Mouse (Mus musculus) stomach, embryonic 14.5 days (tissue): ENCODE results near the gene Atxn7l1. TPM values are rescaled to one million over a fixed set of nuclear protein-coding genes. Genes with fewer than 3 reads are reported as not detected.

Experiments
- ATAC-seq: fragments of 200-750 bp; cut with Nextera tagmentation; 2 replicates; pipeline ENCODE4 v1.8.0; 2017; ENCODE audit warnings: low read depth, moderate TSS enrichment; ENCODE audit not compliant: insufficient number of reproducible peaks, insufficient read depth, low FRiP score
- H3K27ac ChIP-seq: fragments of 300-500 bp; sonication (generic); 2 replicates; pipeline ENCODE4 v1.5.1; 2014; ENCODE audit warnings: mild to moderate bottlenecking, low read length, moderate library complexity, mixed read lengths
- H3K27me3 ChIP-seq: fragments of 300-500 bp; sonication (generic); 2 replicates; pipeline ENCODE4 v1.6.1; 2014; ENCODE audit warnings: low read length, control low read depth, mixed read lengths; ENCODE audit not compliant: control insufficient read depth, insufficient read depth
- H3K36me3 ChIP-seq: fragments of 300-500 bp; sonication (generic); 2 replicates; pipeline ENCODE4 v1.6.1; 2014; ENCODE audit warnings: mild to moderate bottlenecking, control low read depth, low read length, moderate library complexity, mixed read lengths; ENCODE audit not compliant: control insufficient read depth, insufficient read depth
- H3K4me1 ChIP-seq: fragments of 300-500 bp; sonication (generic); 2 replicates; pipeline ENCODE4 v1.6.1; 2014; ENCODE audit warnings: low read length, control low read depth, mixed read lengths; ENCODE audit not compliant: control insufficient read depth, insufficient read depth
- H3K4me2 ChIP-seq: fragments of 300-500 bp; sonication (generic); replicated peaks from 2 replicates; pipeline ENCODE4 v1.6.1; 2014; ENCODE audit warnings: low read depth, low read length, control low read depth
- H3K4me3 ChIP-seq: fragments of 300-500 bp; sonication (generic); 2 replicates; pipeline ENCODE4 v1.5.1; 2014; ENCODE audit warnings: low read depth, low read length, control low read depth
- H3K9ac ChIP-seq: fragments of 300-500 bp; sonication (generic); replicated peaks from 2 replicates; pipeline ENCODE4 v1.6.1; 2014; ENCODE audit warnings: low read depth, mild to moderate bottlenecking, control low read depth, low read length, moderate library complexity, mixed read lengths
- H3K9me3 ChIP-seq: fragments of 300-500 bp; sonication (generic); 2 replicates; pipeline ENCODE4 v1.6.1; 2016; ENCODE audit warnings: low read depth, low read length, control low read depth; ENCODE audit not compliant: control insufficient read depth
- WGBS: fragments of 180-500 bp; shearing (Covaris S2); extraction: QIAGEN DNeasy Blood & Tissue Kit; methylation state at CpG from one replicate; pipeline ENCODE4 v1.1.7; 2014; 5-methylcytosine and 5-hydroxymethylcytosine counted together
- polyA plus RNA-seq: library from polyadenylated mRNA; unstranded; fragments of >200 nt; fragmentation: Nextera tagmentation; extraction: Ambion mirVana; gene quantifications from 2 replicates; pipeline ENCODE4 v1.2.1, GENCODE M21; 2014

Gene Atxn7l1
- polyA plus RNA-seq, 1 experiment from 2014 or later, result 21.5 TPM

DNA sequence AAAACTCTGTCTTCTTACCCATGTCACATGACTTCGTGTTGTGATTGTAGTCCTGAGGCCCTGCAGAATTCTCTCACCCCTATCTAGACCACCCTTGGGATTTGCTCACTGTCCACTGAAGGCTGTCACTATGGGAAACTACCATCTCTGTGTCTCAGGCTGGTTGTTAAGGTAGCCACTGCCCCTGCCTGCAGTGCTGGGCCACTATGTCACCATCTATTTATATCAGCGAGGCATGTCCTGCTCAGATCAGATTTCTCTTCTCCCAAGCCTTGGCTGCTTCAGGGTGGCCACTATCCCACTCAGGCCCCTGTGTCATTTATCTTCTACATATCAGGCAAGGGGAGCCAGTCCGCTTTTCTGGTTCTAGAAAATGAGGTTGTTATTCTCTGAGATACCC lies 8.4 kb upstream of the Atxn7l1 start:
- H3K9me3 ChIP-seq, result no peaks in the 10 kb centered on the region
- H3K4me3 ChIP-seq, result no peak overlapping the region
- WGBS, result 63% methylated on average over 3 of the region's 3 CpGs
- ATAC-seq, result no peak
- H3K27ac ChIP-seq, result no peak overlapping the region
- H3K4me2 ChIP-seq, result no peak overlapping the region
- no peaks in the 10 kb centered on the region for H3K4me1 ChIP-seq
- no peaks in the 10 kb centered on the region for H3K36me3 ChIP-seq
- H3K27me3 ChIP-seq, result no peaks in the 10 kb centered on the region
- H3K9ac ChIP-seq, result no peak overlapping the region

DNA sequence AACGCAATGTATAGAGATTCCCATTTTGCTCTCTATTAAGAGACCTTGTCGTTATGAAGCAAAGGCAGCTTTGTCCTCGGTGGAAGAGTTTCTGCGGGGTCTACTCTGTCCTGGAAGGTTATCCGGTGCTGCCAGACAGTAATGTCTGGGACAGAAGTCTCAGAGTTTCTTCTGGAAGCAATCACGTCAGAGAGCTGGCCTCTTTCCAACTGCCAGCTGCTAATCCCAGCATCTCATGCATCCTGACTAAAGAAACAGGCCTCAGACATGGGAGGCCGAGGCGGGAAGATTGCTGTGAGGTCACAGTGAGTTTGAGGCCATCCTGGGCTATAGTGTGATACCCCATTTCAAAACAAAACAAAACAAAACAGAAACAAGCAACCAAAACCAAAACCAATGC lies 3.0 kb upstream of the Atxn7l1 start:
- ATAC-seq, result no peak
- Histone ChIP-seq H3K4me2 (no peak overlapping the region), H3K4me1 (peaks cover 7% of the 10 kb centered on the region; the same call in 1 of the 2 replicates), H3K36me3 (no peaks in the 10 kb centered on the region), H3K9me3 (no peaks in the 10 kb centered on the region), H3K27ac (no peak overlapping the region), H3K4me3 (no peak overlapping the region), H3K27me3 (no peaks in the 10 kb centered on the region; the same call in 1 of the 2 replicates), H3K9ac (no peak overlapping the region)
- whole genome bisulfite sequencing, result 56% methylated on average over 8 of the region's 8 CpGs

DNA sequence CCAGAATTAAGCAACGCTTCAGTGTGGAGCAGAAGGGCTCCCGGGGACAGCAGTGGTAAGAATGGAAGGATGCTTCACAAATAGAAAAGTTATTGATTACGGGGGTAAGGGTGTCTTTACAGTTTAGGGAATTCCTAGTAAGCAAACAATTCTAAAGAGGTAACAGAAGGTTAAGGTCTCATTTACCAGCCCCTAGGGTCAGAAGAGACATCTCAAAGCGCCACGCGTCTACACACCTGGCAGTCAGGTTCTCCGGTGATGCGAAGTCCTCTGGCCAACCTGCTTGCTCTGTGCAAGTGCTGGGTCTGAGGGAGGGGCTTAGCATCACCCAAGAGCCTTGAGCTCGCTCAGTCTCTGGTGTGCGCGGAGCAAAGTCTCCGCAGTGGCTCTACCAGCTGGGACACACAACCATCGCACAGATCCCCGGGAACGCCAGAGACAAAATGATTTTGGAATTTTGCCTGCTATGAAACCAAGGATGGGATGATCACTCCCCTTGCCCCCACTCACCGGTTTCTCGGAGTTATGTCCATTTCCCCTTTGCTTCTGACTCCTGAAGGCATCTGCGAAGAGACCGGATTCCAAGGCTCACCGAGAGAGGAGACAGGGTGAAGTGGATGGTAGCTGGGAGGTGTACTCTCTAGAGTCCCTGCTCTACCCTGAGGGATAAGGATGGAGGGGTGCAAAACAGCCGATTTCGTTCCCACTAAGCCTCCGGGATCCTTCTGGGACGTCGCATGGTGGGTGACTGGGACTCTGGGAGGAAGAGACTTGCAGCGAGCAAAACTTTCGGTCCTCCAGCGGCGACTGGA lies 665 bp upstream of the Atxn7l1 start:
- Histone ChIP-seq H3K4me1 (peaks cover 7% of the 10 kb centered on the region; the same call in 1 of the 2 replicates), H3K36me3 (no peaks in the 10 kb centered on the region), H3K4me2 (peak overlapping the region; percentile 90), H3K27me3 (no peaks in the 10 kb centered on the region; the same call in 1 of the 2 replicates), H3K4me3 (peak overlapping the region; percentile 73), H3K9me3 (no peaks in the 10 kb centered on the region), H3K9ac (peak overlapping the region; percentile 46), H3K27ac (no peak overlapping the region)
- 0 out of 2 replicates have a peak, but pooled peaks have one; percentile 21 for ATAC-seq
- WGBS, result 6% methylated on average over 29 of the region's 29 CpGs

DNA sequence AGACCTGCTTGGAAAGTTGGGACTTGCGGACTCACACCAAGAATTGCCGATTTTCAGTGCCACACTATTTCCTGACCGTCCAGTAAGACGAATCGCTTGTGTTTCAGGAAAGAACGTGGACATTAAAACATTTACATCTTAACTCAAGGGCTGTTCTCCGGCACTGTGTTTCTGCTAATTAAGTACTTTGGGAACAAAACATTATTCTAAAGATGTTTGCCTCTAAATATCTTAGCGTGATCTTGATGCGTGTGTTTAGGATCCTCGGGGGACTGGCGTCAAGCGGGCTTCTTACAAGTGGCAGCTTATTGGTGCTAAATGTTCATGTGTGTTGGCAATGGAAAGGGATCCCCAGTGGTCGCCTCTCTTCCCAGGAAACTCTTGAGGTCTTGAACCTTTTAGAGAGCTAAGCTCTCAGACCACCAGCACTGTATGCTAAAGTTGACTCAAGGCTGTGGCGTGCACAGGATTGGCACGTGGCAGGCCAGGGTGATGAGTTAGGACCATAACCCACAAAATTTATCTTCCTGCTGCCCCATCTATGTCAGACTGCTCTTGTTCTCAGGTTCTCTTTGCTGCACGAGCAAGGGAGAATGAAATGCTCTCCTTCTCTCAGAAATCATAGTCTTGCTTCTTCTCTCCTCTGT lies 2.2 kb downstream of the Atxn7l1 start:
- no peaks in the 10 kb centered on the region for H3K9me3 ChIP-seq
- H3K27ac ChIP-seq, result no peak overlapping the region
- 87% methylated on average over 16 of the region's 16 CpGs for WGBS
- H3K4me1 ChIP-seq, result peaks cover 7% of the 10 kb centered on the region; the same call in 1 of the 2 replicates
- no peak overlapping the region for H3K9ac ChIP-seq
- H3K27me3 ChIP-seq, result no peaks in the 10 kb centered on the region; the same call in 1 of the 2 replicates
- no peaks in the 10 kb centered on the region for H3K36me3 ChIP-seq
- ATAC-seq, result no peak
- H3K4me2 ChIP-seq, result no peak overlapping the region
- no peak overlapping the region for H3K4me3 ChIP-seq

DNA sequence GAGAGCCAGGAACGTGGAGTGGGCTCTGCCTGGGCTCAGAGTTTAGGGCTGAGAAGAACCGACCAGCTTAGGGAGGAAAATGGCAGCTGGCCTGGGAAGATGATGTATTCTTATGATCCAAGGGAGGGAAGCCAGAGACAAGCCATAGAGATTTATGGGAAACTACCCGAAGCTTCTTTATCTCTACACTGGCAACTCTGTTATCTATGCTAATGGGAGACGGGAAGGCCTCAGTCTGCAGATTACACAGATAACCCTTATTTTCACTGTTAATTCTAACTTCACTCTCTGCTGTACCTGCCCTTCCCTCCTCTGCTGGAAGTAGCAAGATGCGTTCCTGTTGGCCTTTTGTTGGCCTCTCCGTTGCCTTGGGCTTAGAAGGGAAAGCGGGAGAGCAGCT lies 5.6 kb downstream of the Atxn7l1 start:
- Histone ChIP-seq H3K27me3 (no peaks in the 10 kb centered on the region), H3K9me3 (no peaks in the 10 kb centered on the region), H3K4me3 (no peak overlapping the region), H3K4me1 (peaks cover 7% of the 10 kb centered on the region; the same call in 1 of the 2 replicates), H3K27ac (no peak overlapping the region), H3K4me2 (no peak overlapping the region), H3K9ac (no peak overlapping the region), H3K36me3 (no peaks in the 10 kb centered on the region)
- 42% methylated on average over 7 of the region's 7 CpGs for WGBS
- ATAC-seq, result no peak

DNA sequence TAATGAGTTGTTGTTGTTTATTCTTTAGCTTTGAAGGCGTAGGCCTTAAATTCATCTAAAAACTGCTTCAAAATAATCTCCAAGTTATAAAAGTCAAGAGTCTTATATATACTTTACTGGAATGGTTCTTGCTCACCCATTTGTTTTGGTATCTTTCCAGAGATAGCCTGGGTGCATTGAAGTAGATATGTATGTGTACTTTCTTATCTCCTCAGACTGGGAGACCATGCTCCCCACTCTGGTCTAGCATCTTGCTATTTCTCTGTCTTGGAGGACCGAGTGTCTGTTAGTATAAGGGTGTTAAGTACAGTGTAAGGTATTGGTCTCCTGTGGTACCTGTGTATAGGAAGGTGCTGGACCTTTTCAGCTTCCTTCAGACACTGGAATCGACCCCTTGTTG lies 6.4 kb downstream of the Atxn7l1 start:
- Histone ChIP-seq H3K4me1 (peaks cover under 1% of the 10 kb centered on the region; the same call in 1 of the 2 replicates), H3K9me3 (no peaks in the 10 kb centered on the region), H3K27me3 (no peaks in the 10 kb centered on the region), H3K4me3 (no peak overlapping the region), H3K9ac (no peak overlapping the region), H3K27ac (no peak overlapping the region), H3K4me2 (no peak overlapping the region), H3K36me3 (no peaks in the 10 kb centered on the region)
- WGBS, result 82% methylated on average over 3 of the region's 3 CpGs
- no peak for ATAC-seq

DNA sequence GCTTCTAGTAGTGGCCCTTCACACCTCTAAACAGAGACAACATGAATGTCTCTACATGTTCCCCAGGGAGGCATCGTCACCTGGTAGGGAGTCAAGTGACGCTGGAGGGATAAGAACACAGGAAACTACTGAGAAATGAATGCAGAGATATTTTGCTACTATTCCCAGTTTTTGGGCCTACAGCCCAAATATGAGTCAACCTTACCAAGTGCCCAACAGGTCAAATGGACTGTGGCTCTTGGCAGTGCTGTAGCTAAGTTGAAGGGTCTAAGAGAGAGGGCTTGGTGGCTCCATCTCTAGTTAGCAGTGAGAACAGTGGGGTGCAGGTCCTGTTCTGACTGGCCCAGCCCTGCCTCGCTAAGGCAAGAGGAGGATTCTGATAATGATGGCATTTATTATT lies 7.2 kb downstream of the Atxn7l1 start:
- no peaks in the 10 kb centered on the region for H3K4me1 ChIP-seq
- H3K27me3 ChIP-seq, result no peaks in the 10 kb centered on the region
- no peak overlapping the region for H3K4me3 ChIP-seq
- no peak overlapping the region for H3K4me2 ChIP-seq
- H3K36me3 ChIP-seq, result no peaks in the 10 kb centered on the region
- H3K27ac ChIP-seq, result no peak overlapping the region
- no peak for ATAC-seq
- 95% methylated on average over 3 of the region's 3 CpGs for WGBS
- H3K9me3 ChIP-seq, result no peaks in the 10 kb centered on the region
- no peak overlapping the region for H3K9ac ChIP-seq

DNA sequence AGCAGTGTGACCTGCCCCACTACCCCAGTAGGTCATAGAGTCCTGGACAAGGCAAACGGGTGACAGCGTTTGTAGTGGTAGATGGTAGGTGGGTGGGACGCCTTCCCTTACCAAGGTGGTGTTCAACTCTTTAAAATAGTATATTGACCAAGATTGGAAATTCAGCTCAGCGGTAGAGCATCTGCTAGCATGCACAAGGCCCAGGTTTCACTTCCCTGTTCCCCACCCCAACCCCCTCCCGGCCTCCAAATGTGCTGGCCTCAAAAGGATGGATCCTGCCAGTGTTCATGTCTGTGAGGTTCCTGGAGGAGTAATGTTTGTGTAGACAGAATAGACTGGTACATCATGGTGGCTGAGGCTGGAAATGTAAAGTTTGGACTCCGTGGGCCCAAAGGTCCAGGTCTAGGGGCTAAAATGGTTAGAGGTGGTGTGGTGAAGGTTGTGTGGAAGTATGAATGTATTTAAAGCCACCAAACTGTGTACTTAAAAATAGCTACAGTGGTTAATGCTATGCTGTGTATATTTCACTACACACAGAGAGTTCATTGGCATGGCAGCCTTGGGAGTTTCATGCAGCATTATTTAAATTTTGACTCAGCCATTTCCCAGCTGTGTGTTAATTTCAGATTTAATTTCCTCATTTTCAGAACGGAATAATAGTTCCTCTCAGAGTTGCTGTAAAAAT lies 9.0 kb downstream of the Atxn7l1 start:
- no peaks in the 10 kb centered on the region for H3K27me3 ChIP-seq
- no peak overlapping the region for H3K4me3 ChIP-seq
- 95% methylated on average over 7 of the region's 7 CpGs for WGBS
- H3K9me3 ChIP-seq, result no peaks in the 10 kb centered on the region
- no peak overlapping the region for H3K9ac ChIP-seq
- no peak overlapping the region for H3K27ac ChIP-seq
- H3K4me1 ChIP-seq, result no peaks in the 10 kb centered on the region
- H3K36me3 ChIP-seq, result no peaks in the 10 kb centered on the region
- ATAC-seq, result no peak
- no peak overlapping the region for H3K4me2 ChIP-seq
